Mouse (Mus musculus): Measurements from ENCODE around the gene Rras. TPM values are rescaled to one million over a fixed set of nuclear protein-coding genes. Genes with fewer than 3 reads are reported as not detected.

Rras gene
- total and polyA plus RNA-seq, 2 experiments from 2014 or later, result 4.2 to 13.1 TPM

DNA sequence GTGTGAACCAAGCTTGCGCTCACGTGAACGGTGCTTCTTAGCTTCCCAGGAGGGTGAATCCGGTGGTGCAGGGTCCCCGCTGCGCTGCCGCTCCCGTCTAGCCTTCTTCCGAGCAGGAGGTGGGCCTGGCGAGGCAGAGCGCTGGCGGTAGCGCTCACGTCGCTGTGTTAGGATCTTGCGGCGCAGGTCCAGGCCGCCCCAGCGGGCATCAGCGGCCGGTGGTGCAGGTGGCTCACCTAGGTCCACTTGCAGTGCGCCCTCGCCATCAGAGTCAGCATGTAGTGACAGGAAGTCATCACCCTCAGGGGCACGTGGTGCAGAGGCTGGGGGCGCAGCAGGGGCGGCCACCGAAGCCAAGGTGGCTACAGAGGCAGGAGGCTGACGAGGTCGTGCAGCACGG is 9.9 kb upstream of the Rras start:
- H3K9ac ChIP-seq, result no peak overlapping the region
- no peak overlapping the region for H3K27ac ChIP-seq (ENCODE audit: low read depth, low read length)
- no peak for ATAC-seq
- no peak for TF ChIP-seq CTCF (IDR thresholded peaks at IDR 0.05; ENCODE audit: low read depth)
- no peaks in the 10 kb centered on the region for H3K4me1 ChIP-seq (ENCODE audit: insufficient read depth)
- no peak for DNase-seq
- no peaks in the 10 kb centered on the region for H3K9me3 ChIP-seq (ENCODE audit: low read length)
- no peak overlapping the region for H3K4me3 ChIP-seq (ENCODE audit: low read depth, low read length)
- no peak overlapping the region for H3K4me2 ChIP-seq (ENCODE audit: low read depth)
- peaks cover 90% of the 10 kb centered on the region for H3K36me3 ChIP-seq (ENCODE audit: insufficient read depth)
- no peaks in the 10 kb centered on the region for H3K27me3 ChIP-seq (ENCODE audit: insufficient read depth, low read length)
- 96% methylated on average over 30 of the region's 30 CpGs for WGBS

DNA sequence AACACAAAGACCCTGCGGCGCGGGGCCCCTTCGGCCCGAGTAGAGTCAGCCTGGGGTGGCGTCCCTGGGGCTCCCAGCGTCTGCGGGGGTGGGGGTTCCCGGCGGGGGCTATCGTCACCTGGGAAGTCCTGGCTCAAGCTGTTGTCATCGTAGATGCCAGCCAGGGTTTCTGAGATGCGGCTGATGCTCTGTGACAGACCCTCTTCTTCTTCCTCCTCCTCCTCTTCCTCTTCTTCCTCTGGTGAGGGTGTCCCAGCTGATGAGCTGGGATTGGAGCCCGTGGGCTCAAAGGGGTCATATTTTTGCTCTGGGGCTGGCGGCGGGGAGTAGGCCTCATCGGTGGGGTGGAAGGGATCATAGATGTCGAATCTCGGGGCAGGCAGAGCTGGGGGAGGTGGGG is 9.3 kb upstream of the Rras start:
- no peak overlapping the region for H3K4me3 ChIP-seq (ENCODE audit: low read depth, low read length)
- no peaks in the 10 kb centered on the region for H3K9me3 ChIP-seq (ENCODE audit: low read length)
- ATAC-seq (no peak), DNase-seq (no peak)
- no peak overlapping the region for H3K27ac ChIP-seq (ENCODE audit: low read depth, low read length)
- WGBS, result 96% methylated on average over 19 of the region's 19 CpGs
- no peak overlapping the region for H3K9ac ChIP-seq
- H3K36me3 ChIP-seq (ENCODE audit: insufficient read depth), result peaks cover 89% of the 10 kb centered on the region
- no peaks in the 10 kb centered on the region for H3K4me1 ChIP-seq (ENCODE audit: insufficient read depth)
- no peak overlapping the region for H3K4me2 ChIP-seq (ENCODE audit: low read depth)
- H3K27me3 ChIP-seq (ENCODE audit: insufficient read depth, low read length), result no peaks in the 10 kb centered on the region
- TF ChIP-seq CTCF (IDR thresholded peaks at IDR 0.05; ENCODE audit: low read depth), result no peak

DNA sequence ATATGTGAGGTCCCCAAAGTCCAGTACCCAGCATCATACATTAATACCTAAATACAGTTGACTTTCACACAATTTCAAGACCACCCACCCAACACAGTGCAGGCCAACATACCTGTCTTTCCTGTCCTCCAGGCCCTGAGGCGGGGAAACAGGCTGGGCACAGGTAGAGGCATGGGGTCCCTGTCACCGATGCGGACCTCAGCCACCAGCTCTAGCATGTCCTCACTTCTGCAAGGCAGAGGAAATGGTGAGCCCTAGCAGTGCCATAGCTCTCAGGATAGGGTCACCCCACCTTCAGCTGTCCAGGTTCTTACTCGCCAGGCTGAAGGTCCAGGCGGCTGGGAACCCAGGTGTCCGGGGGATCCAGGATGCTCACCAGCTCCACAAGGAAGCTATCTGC is 5.8 kb upstream of the Rras start:
- Histone ChIP-seq H3K27me3 (ENCODE audit: insufficient read depth, low read length) (no peaks in the 10 kb centered on the region), H3K36me3 (ENCODE audit: insufficient read depth) (peaks cover 63% of the 10 kb centered on the region), H3K4me2 (ENCODE audit: low read depth) (no peak overlapping the region), H3K4me1 (ENCODE audit: insufficient read depth) (peaks cover 15% of the 10 kb centered on the region), H3K4me3 (ENCODE audit: low read depth, low read length) (no peak overlapping the region), H3K27ac (ENCODE audit: low read depth, low read length) (no peak overlapping the region), H3K9me3 (ENCODE audit: low read length) (no peaks in the 10 kb centered on the region), H3K9ac (no peak overlapping the region)
- ATAC-seq (no peak), DNase-seq (no peak)
- TF ChIP-seq CTCF (IDR thresholded peaks at IDR 0.05; ENCODE audit: low read depth), result no peak
- 95% methylated on average over 6 of the region's 6 CpGs for WGBS

DNA sequence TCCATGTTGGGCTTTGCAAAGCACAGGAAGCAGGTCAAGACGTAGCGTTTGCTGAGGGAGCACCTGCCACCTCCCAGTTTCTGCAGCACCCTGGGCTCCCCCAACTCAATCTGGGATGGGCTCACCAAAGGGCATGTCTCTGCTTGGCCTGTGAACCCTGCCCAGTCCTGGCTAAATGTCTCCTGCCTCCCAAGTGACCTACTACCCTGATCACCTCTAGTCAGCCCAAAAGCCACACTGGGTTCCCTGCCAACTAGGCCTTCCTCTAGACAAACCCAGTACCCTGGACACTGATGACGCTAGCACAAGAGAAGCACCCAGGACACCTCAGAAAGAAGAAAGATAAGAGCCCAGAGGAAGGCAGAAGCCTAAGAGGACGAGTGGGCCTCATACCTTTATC is 4.9 kb upstream of the Rras start:
- no peak for TF ChIP-seq CTCF (IDR thresholded peaks at IDR 0.05; ENCODE audit: low read depth)
- DNase-seq (no peak), ATAC-seq (no peak)
- Histone ChIP-seq H3K9me3 (ENCODE audit: low read length) (no peaks in the 10 kb centered on the region), H3K9ac (no peak overlapping the region), H3K4me1 (ENCODE audit: insufficient read depth) (peaks cover 17% of the 10 kb centered on the region), H3K27me3 (ENCODE audit: insufficient read depth, low read length) (no peaks in the 10 kb centered on the region), H3K4me2 (ENCODE audit: low read depth) (no peak overlapping the region), H3K27ac (ENCODE audit: low read depth, low read length) (no peak overlapping the region), H3K4me3 (ENCODE audit: low read depth, low read length) (no peak overlapping the region), H3K36me3 (ENCODE audit: insufficient read depth) (peaks cover 55% of the 10 kb centered on the region)
- WGBS, result 85% methylated on average over 4 of the region's 4 CpGs

DNA sequence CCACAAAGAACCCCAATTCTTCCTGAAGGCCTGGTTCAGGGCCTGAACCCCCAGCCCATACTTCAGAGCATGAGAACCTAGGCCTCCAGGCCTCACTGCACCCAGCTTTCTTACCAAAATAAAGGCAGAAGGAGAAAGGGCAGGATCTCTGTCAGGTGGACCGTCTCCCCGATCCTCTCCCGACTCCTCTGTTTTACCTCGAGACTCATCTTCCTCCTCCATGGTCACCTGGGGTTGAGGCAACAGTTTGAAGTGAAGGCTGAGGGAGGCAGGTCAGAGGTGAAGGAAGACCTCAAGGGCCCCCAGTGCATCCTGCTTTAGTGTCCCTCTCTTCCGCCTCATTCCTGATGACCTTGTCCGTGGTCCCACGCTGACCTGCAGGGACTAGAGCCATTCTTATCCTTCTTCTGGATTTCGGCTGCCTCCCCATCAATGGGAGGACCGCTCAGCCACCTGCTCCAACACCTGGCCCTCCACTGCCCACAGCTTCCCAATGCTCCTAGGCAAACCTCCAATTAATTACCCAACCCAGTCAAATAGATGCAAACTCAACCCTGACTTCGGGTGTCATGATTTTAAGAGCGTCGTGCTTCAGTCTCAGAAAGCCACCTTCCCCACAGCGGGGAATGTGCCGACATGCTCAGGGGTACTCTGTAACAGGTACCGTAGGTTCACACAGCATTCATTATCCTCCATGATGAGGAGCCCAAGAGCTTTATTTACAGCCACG is 4.2 kb upstream of the Rras start:
- 96% methylated on average over 16 of the region's 16 CpGs for WGBS
- Histone ChIP-seq H3K4me1 (ENCODE audit: insufficient read depth) (peaks cover 17% of the 10 kb centered on the region), H3K4me2 (ENCODE audit: low read depth) (no peak overlapping the region), H3K9me3 (ENCODE audit: low read length) (no peaks in the 10 kb centered on the region), H3K9ac (no peak overlapping the region), H3K4me3 (ENCODE audit: low read depth, low read length) (no peak overlapping the region), H3K36me3 (ENCODE audit: insufficient read depth) (peaks cover 48% of the 10 kb centered on the region), H3K27ac (ENCODE audit: low read depth, low read length) (no peak overlapping the region), H3K27me3 (ENCODE audit: insufficient read depth, low read length) (no peaks in the 10 kb centered on the region)
- no peak for TF ChIP-seq CTCF (IDR thresholded peaks at IDR 0.05; ENCODE audit: low read depth)
- DNase-seq (no peak), ATAC-seq (no peak)

DNA sequence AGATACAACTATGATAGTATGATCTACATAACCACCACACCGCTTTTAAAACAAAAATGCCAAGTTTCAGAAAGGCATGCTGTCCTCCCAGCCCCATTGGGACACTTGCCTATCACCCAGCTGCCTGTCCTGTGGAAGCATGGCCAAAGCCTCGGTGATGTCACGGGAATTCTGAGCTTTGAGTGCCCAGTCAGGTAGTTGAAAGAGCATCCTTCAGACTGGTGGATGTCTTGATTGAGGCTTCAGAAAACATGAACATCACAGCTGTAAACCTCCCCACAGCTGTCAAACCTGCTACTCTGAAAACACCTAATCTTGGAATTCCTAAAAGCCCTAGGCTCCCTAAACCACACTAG is 3.7 kb upstream of the Rras start:
- WGBS, result 95% methylated on average over 3 of the region's 3 CpGs
- Histone ChIP-seq H3K4me2 (ENCODE audit: low read depth) (no peak overlapping the region), H3K4me3 (ENCODE audit: low read depth, low read length) (no peak overlapping the region), H3K27ac (ENCODE audit: low read depth, low read length) (no peak overlapping the region), H3K9ac (no peak overlapping the region), H3K27me3 (ENCODE audit: insufficient read depth, low read length) (no peaks in the 10 kb centered on the region), H3K9me3 (ENCODE audit: low read length) (no peaks in the 10 kb centered on the region), H3K36me3 (ENCODE audit: insufficient read depth) (peaks cover 42% of the 10 kb centered on the region), H3K4me1 (ENCODE audit: insufficient read depth) (peaks cover 17% of the 10 kb centered on the region)
- no peak for TF ChIP-seq CTCF (IDR thresholded peaks at IDR 0.05; ENCODE audit: low read depth)
- no peak for DNase-seq
- ATAC-seq, result no peak

DNA sequence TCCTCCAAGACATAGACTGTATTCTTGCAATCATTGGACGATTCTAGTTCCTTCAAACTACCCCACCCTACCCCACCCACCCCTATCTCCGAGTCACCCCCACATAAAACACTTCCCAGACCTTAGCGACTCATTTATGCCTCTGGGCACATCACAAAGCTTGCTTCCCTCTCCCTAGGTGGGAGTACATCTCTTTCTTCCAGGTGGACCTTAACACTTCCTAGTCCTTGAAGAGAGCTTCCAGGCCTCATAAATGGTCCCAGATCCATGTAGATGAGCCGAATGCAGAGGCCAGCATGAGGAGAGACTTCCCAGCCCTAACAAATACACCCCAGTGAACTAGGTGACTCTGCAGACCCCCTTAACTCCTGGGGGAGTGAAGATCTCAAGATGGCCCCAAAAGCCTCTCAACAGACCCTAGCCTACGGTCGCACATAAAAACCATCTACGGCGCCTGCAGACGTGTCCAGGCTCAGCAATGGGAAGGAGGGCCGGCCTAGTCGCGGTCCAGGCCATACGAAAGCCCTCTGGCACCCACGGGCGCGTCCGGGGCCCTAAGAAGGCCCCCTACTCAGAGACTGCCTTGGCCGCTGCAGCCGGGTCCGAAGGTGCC is 2.3 kb upstream of the Rras start:
- no peaks in the 10 kb centered on the region for H3K9me3 ChIP-seq (ENCODE audit: low read length)
- ATAC-seq, result no peak
- 3% methylated on average over 20 of the region's 20 CpGs for WGBS
- H3K27ac ChIP-seq (ENCODE audit: low read depth, low read length), result peak overlapping the region; percentile 78
- H3K4me3 ChIP-seq (ENCODE audit: low read depth, low read length), result peak overlapping the region; percentile 69
- H3K4me1 ChIP-seq (ENCODE audit: insufficient read depth), result peaks cover 17% of the 10 kb centered on the region
- no peak for TF ChIP-seq CTCF (IDR thresholded peaks at IDR 0.05; ENCODE audit: low read depth)
- H3K27me3 ChIP-seq (ENCODE audit: insufficient read depth, low read length), result no peaks in the 10 kb centered on the region
- peak overlapping the region; percentile 93 for H3K9ac ChIP-seq
- peak overlapping the region; percentile 71 for H3K4me2 ChIP-seq (ENCODE audit: low read depth)
- H3K36me3 ChIP-seq (ENCODE audit: insufficient read depth), result peaks cover 29% of the 10 kb centered on the region
- no peak for DNase-seq

All from forebrain, postnatal 0 days (tissue).